Mouse (Mus musculus): ENCODE results near the gene Kcnk3.

- TF ChIP-seq EP300 (IDR thresholded peaks at IDR 0.05; ENCODE audit: low read depth) (no peak), CTCF (IDR thresholded peaks at IDR 0.05; ENCODE audit: low read depth) (no peak)
Measured at GRCm38 (mm10) chr5:30667686-30668085, 79.7 kb downstream of the Kcnk3 start.

Data from liver, postnatal 0 days (tissue).